Mouse (Mus musculus): ENCODE measurements around the gene Tent4a.
A peak's percentile ranks its signal among the peaks of the same experiment; 100 is the strongest.
"Not testable (repeated sequence)": the region's sequence is repeated elsewhere in the genome, so short reads cannot be mapped to it uniquely, and the experiment has no call there.

Tent4a gene

GRCm38 (mm10) chr13:69534334-69534653 lies at the start of gene Tent4a:
Gene Tent4a (minus strand): TSS chr13:69534617.
- DNase-seq, result no peak

- DNase-seq, result no peak
These were observed 49.2 kb upstream of the Tent4a start for GRCm38 (mm10) chr13:69583591-69583990.

GRCm38 (mm10) chr13:69582411-69582810 lies 48.0 kb upstream of the Tent4a start:
- DNase-seq, result no peak

GRCm38 (mm10) chr13:69577181-69577834 lies 42.9 kb upstream of the Tent4a start:
- peak; percentile 19 for DNase-seq

GRCm38 (mm10) chr13:69576676-69577075 lies 42.3 kb upstream of the Tent4a start:
- DNase-seq, result peak; percentile 49

GRCm38 (mm10) chr13:69572594-69572993 lies 38.2 kb upstream of the Tent4a start:
- DNase-seq, result no peak

GRCm38 (mm10) chr13:69569201-69569600 lies 34.8 kb upstream of the Tent4a start:
- no peak for DNase-seq

- not testable (repeated sequence) for DNase-seq
These were observed 31.0 kb upstream of the Tent4a start for GRCm38 (mm10) chr13:69565401-69565800.

GRCm38 (mm10) chr13:69564573-69564972 lies 30.2 kb upstream of the Tent4a start:
- DNase-seq, result no peak

- no peak for DNase-seq
These were observed 29.5 kb upstream of the Tent4a start for GRCm38 (mm10) chr13:69563905-69564304.

GRCm38 (mm10) chr13:69562654-69563574 lies 28.5 kb upstream of the Tent4a start:
- DNase-seq, result no peak

- DNase-seq, result no peak
These were observed 27.6 kb upstream of the Tent4a start for GRCm38 (mm10) chr13:69562004-69562403.

- no peak for DNase-seq
These were observed 25.0 kb upstream of the Tent4a start for GRCm38 (mm10) chr13:69559291-69559961.

GRCm38 (mm10) chr13:69558098-69558660 lies 23.8 kb upstream of the Tent4a start:
- peak; percentile 76 for DNase-seq

GRCm38 (mm10) chr13:69556728-69557127 lies 22.3 kb upstream of the Tent4a start:
- DNase-seq, result no peak

GRCm38 (mm10) chr13:69555957-69556482 lies 21.6 kb upstream of the Tent4a start:
- DNase-seq, result no peak

GRCm38 (mm10) chr13:69555045-69555444 lies 20.6 kb upstream of the Tent4a start:
- no peak for DNase-seq

- no peak for DNase-seq
These were observed 19.8 kb upstream of the Tent4a start for GRCm38 (mm10) chr13:69554255-69554654.

GRCm38 (mm10) chr13:69553024-69553423 lies 18.6 kb upstream of the Tent4a start:
- no peak for DNase-seq

- DNase-seq, result no peak
These were observed 16.4 kb upstream of the Tent4a start for GRCm38 (mm10) chr13:69550831-69551230.

GRCm38 (mm10) chr13:69549980-69550379 lies 15.6 kb upstream of the Tent4a start:
- DNase-seq, result no peak

- no peak for DNase-seq
These were observed 13.2 kb upstream of the Tent4a start for GRCm38 (mm10) chr13:69547488-69548180.
